Mouse (Mus musculus) E14TG2a.4 (cell line): ENCODE results near the gene Pglyrp2.

Experiments
- CTCF ChIP-seq: conservative IDR thresholded peaks from 2 replicates; pipeline ENCODE4 v1.5.1; 2014; ENCODE audit warnings: low read length
- NANOG ChIP-seq: IDR thresholded peaks from 2 replicates; pipeline ENCODE4 v1.6.1; 2014; ENCODE audit warnings: borderline replicate concordance, low read length, mixed read lengths
- POU5F1 ChIP-seq: IDR thresholded peaks from 2 replicates; pipeline ENCODE4 v1.6.1; 2014; ENCODE audit warnings: low read length, borderline replicate concordance

DNA sequence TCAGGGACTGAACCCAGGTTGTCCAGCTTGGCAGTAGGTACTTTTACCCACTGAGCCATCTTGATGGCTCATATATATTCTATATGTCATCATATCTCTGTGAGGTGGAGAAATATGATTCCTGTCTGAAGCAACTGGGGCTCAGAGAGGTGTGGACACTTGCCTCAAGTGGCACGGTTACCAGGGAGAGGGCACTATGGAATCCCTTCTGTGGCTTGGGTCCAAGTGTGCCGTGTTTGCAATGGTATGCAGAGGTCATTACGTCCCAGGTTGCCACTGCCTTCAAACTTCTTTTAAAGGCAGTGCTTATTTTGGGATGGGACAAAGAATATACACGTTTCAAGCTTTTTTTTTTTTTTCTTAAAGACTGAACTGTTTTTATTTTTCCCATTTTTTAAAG is 30.2 kb upstream of the Pglyrp2 start:
- TF ChIP-seq CTCF (no peak), NANOG (no peak), POU5F1 (no peak)
